ENCODE assay signal across 21 mouse cellular contexts in genomic region chr11:58870961-58871360, GRCm38 (mm10). TPM values are rescaled to one million over a fixed set of nuclear protein-coding genes. Genes with fewer than 3 reads are reported as not detected.
"Had no signal": no experiment of that assay in that cellular context is flagged by ENCODE, and none has a peak within 500 bp of the region (broad histone marks: within the 10 kb centered on the region; RNA-seq: fewer than 3 reads in every experiment).

No protein-coding gene starts in this region.

- ATAC-seq: intestine, embryonic 16.5 days; liver, embryonic 12.5 days; midbrain, embryonic 16.5 days had no signal

- H3K27me3 ChIP-seq: liver, embryonic 12.5 days; lung, embryonic 15.5 days; megakaryocyte, embryonic 14.5 days; neural tube, embryonic 13.5 days had no signal

- DNase-seq: lung, postnatal 14 days; retina, postnatal 1 day; right cerebral cortex, postnatal 4 days; spleen, adult 18-20 months; thymus, postnatal 36 days had no signal

- H3K4me2 ChIP-seq: liver, embryonic 12.5 days; lung, embryonic 15.5 days; midbrain, embryonic 11.5 days; neural tube, embryonic 13.5 days had no signal

- H3K9ac ChIP-seq: liver, embryonic 12.5 days; lung, embryonic 15.5 days; neural tube, embryonic 13.5 days had no signal

- H3K27ac ChIP-seq: left cerebral cortex, adult 2 months; limb, embryonic 10.5 days; liver, embryonic 12.5 days; lung, embryonic 15.5 days; macrophage; neural tube, embryonic 13.5 days had no signal

- H3K4me3 ChIP-seq: left cerebral cortex, adult 2 months; limb, embryonic 10.5 days; liver, embryonic 12.5 days; lung, embryonic 15.5 days; megakaryocyte, embryonic 14.5 days; neural tube, embryonic 13.5 days had no signal

- H3K9me3 ChIP-seq: limb, embryonic 10.5 days; liver, embryonic 12.5 days; lung, embryonic 15.5 days; megakaryocyte, embryonic 14.5 days; neural tube, embryonic 13.5 days had no signal

RNA-seq across cellular contexts. Expression of gene Olfr311, which starts 31.9 kb away (rescaled TPM):
- total RNA-seq: layer of hippocampus, postnatal 25 days; left cerebral cortex, postnatal 14 days had no signal
- polyA plus RNA-seq: intestine, embryonic 16.5 days; limb, embryonic 10.5 days; limb, embryonic 14.5 days; liver, embryonic 12.5 days; liver, embryonic 16.5 days; lung, embryonic 15.5 days; macrophage; midbrain, embryonic 11.5 days; midbrain, embryonic 16.5 days; neural tube, embryonic 13.5 days; stomach, embryonic 14.5 days; thymus, postnatal 0 days had no signal

RNA-seq across cellular contexts. Expression of gene Olfr312, which starts 41.9 kb away (rescaled TPM):
- total RNA-seq: layer of hippocampus, postnatal 25 days; left cerebral cortex, postnatal 14 days had no signal
- polyA plus RNA-seq: intestine, embryonic 16.5 days; limb, embryonic 10.5 days; limb, embryonic 14.5 days; liver, embryonic 12.5 days; liver, embryonic 16.5 days; lung, embryonic 15.5 days; macrophage; midbrain, embryonic 11.5 days; midbrain, embryonic 16.5 days; neural tube, embryonic 13.5 days; stomach, embryonic 14.5 days; thymus, postnatal 0 days had no signal
